Mouse (Mus musculus) liver, adult 10 weeks (tissue): ENCODE results near the gene Tmco5b. TPM values are rescaled to one million over a fixed set of nuclear protein-coding genes. Genes with fewer than 3 reads are reported as not detected.

Experiments
- polyA plus RNA-seq: library from polyadenylated mRNA; stranded (reverse); fragments of 350-450 nt; fragmentation: Illumina TruSeq; extraction: RNeasy Lipid Tissue Mini Kit (QIAGEN cat#74804); gene quantifications from one replicate; pipeline ENCODE4 v1.2.3, GENCODE M21; 2014; ENCODE audit warnings: low read depth, low replicate concordance

The Tmco5b gene
- not detected for polyA plus RNA-seq

DNA sequence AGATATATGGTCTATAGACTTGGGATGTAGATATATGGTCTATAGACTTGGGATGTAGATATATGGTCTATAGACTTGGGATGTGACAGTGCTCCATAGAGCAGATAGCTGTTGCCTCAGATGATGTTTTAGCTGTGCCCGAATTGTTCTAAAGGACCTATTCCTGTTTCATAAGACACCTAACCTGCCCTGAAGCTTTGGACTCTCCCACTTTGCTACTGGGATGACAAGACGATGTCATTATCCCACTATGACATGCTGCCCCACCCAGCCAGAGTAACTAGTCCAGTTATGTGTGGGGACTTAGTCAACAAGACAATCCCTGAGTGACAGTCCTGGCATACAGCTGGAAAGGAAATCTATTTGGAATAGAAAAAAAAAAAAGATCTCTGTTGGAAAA is at the start of gene Tmco5b:
Gene Tmco5b (plus strand): TSS at position 301 of the 400 bp plus-strand sequence.

Other genes starting within 250 kb of the Tmco5b start
- gene Ryr3, start 68.6 kb upstream of the Tmco5b start, polyA plus RNA-seq = not detected
- 5.6 TPM for gene Fmn1, start 42.0 kb downstream of the Tmco5b start, polyA plus RNA-seq